Mouse (Mus musculus) hindbrain, embryonic 11.5 days (tissue): Measurements from ENCODE around the gene Fam76a. TPM values are rescaled to one million over a fixed set of nuclear protein-coding genes. Genes with fewer than 3 reads are reported as not detected.
A peak's percentile ranks its signal among the peaks of the same experiment; 100 is the strongest.

Experiments used
- ATAC-seq: fragments of 200-750 bp; cut with Nextera tagmentation; 2 replicates; pipeline ENCODE4 v1.8.0; 2017; ENCODE audit warnings: mild to moderate bottlenecking, moderate TSS enrichment, moderate library complexity; ENCODE audit not compliant: low FRiP score
- DNase-seq: peaks from one replicate; pipeline ENCODE4 v3.0.0-alpha.2; 2015; ENCODE audit warnings: low spot score
- H3K27ac ChIP-seq: fragments of 300-500 bp; sonication (generic); 2 replicates; pipeline ENCODE4 v1.5.1; 2014; ENCODE audit warnings: mild to moderate bottlenecking, low read depth, low read length
- H3K27me3 ChIP-seq: fragments of 300-500 bp; sonication (generic); 2 replicates; pipeline ENCODE4 v1.6.1; 2014; ENCODE audit warnings: mild to moderate bottlenecking, low read length, moderate library complexity, mixed read lengths; ENCODE audit not compliant: control insufficient read depth, insufficient read depth
- H3K36me3 ChIP-seq: fragments of 300-500 bp; sonication (generic); 2 replicates; pipeline ENCODE4 v1.6.1; 2014; ENCODE audit warnings: mild to moderate bottlenecking, low read length, moderate library complexity, mixed read lengths; ENCODE audit not compliant: control insufficient read depth, insufficient read depth
- H3K4me1 ChIP-seq: fragments of 300-500 bp; sonication (generic); replicated peaks from 2 replicates; pipeline ENCODE4 v1.6.1; 2014; ENCODE audit warnings: low read length, mixed read lengths; ENCODE audit not compliant: control insufficient read depth, insufficient read depth
- H3K4me2 ChIP-seq: fragments of 300-500 bp; sonication (generic); replicated peaks from 2 replicates; pipeline ENCODE4 v1.6.1; 2014; ENCODE audit warnings: mild to moderate bottlenecking, low read depth, low read length
- H3K4me3 ChIP-seq: fragments of 300-500 bp; sonication (generic); 2 replicates; pipeline ENCODE4 v1.5.1; 2014; ENCODE audit warnings: low read depth, low read length
- H3K9ac ChIP-seq: fragments of 300-500 bp; sonication (generic); 2 replicates; pipeline ENCODE4 v1.6.1; 2014; ENCODE audit warnings: low read depth, low read length
- H3K9me3 ChIP-seq: fragments of 300-500 bp; sonication (generic); 2 replicates; pipeline ENCODE4 v1.6.1; 2016; ENCODE audit warnings: low read length; ENCODE audit not compliant: control insufficient read depth
- WGBS: fragments of 180-500 bp; shearing (Covaris S2); extraction: QIAGEN DNeasy Blood & Tissue Kit; methylation state at CpG from one replicate; pipeline ENCODE4 v1.1.7; 2014; 5-methylcytosine and 5-hydroxymethylcytosine counted together
- polyA plus RNA-seq: library from polyadenylated mRNA; unstranded; fragments of >200 nt; fragmentation: Nextera tagmentation; extraction: Ambion mirVana; gene quantifications from 2 replicates; pipeline ENCODE4 v1.2.1, GENCODE M21; 2014

Gene Fam76a
- polyA plus RNA-seq, 1 experiment from 2014 or later = 31.9 TPM

DNA sequence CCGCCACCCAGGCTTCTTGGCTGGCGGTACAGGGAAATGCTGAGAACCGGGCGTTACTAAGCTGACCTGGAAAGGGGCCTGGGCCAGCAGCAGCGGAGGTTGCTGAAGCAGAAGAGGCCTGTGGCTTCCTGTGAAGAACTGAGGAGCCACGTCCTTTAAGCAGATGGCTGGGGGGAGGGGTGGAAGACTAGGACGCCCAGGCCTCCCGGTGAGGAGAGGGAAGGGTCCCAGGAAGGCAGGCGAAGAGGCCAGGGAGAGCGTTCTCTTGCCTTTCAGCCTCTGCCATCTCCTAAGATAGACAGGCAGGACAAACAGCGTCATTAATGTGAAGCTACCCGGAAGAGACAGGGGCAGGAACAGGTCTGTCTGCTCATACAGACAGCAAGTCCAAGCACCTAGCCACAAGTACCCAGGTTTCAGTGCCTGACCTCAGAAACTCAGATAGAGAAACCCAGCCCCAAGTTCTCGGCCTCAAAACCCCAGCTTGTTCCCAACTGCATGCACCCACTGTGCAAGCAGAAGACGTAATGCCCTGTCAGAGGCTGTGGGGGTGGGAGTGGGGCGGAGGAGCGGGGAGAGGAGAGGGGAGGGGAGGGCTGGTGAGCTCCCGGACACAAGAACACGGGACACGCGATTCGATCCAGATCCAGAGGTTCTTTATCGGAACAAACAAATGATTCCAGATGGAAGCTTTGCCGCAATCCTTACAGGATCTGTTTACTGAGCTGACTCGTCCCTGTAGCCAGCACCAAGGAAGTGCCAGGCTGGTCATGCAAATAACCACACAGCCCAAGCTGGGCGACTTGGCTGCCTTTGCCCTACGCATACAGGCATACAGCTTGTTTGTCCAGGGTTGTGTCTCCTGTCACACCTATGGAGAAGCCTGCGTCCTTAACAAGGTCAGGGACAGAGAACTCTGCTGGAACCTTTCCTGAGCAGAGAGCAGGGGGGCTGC, 24.0 kb upstream of the Fam76a start:
- peak overlapping the region; percentile 55 for H3K9ac ChIP-seq
- ATAC-seq (peak; percentile 71; the same call in 1 of the 2 replicates), DNase-seq (peak; percentile 73)
- no peaks in the 10 kb centered on the region for H3K27me3 ChIP-seq
- 0 out of 2 replicates have a peak overlapping the region, but pooled peaks have one; percentile 3 for H3K4me3 ChIP-seq
- peak overlapping the region; percentile 34 for H3K4me2 ChIP-seq
- no peaks in the 10 kb centered on the region for H3K36me3 ChIP-seq
- 15% methylated on average over 27 of the region's 27 CpGs for WGBS
- peaks cover 6% of the 10 kb centered on the region for H3K4me1 ChIP-seq
- no peaks in the 10 kb centered on the region for H3K9me3 ChIP-seq
- H3K27ac ChIP-seq = peak overlapping the region; percentile 17

DNA sequence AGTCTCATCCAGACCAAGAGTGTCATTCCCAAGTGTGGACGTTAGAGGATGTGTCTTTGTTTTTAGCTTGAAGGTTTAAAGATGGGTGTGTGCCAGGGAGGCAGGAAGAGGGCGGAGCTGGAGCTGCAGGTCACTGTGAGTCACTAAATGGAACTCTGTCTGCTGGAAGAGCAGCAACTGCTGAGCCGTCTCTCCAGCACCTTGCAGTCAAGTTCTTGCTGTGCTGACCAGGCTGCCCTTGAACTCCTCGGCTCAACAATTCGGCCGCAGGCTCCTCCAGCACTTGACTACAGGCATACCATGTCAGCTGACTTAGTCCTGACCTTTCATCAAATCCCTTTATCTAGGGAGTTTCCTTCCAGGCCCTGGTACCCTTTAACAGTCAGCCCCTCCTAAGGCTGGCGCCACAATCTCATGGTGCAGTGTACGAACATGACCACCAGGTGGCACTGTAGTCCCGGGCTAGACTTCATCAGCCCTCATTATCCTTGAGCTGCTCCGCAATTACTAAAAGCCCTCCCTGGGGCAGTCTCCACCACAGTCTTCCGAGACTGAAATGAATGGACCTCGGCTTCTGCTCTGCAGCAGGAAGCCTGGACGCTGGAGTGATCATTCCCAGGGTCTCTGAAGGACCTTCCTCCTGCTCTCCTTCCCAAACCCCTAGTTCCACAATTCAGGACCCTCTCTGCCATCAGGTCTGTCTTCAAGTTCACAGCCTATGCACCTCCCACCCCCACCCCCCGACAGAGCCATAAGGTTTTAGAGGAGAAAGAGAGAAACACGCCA, 23.1 kb upstream of the Fam76a start:
- Histone ChIP-seq H3K36me3 (no peaks in the 10 kb centered on the region), H3K9ac (peak overlapping the region; percentile 55), H3K27ac (peak overlapping the region; percentile 17), H3K4me2 (peak overlapping the region; percentile 34), H3K9me3 (no peaks in the 10 kb centered on the region), H3K4me1 (peaks cover 6% of the 10 kb centered on the region), H3K4me3 (0 out of 2 replicates have a peak overlapping the region, but pooled peaks have one; percentile 3), H3K27me3 (0 out of 2 replicates have a peak, but pooled peaks cover 2% of the 10 kb centered on the region)
- WGBS = 6% methylated on average over 15 of the region's 15 CpGs
- ATAC-seq = peak; percentile 79
- DNase-seq = peak; percentile 95

DNA sequence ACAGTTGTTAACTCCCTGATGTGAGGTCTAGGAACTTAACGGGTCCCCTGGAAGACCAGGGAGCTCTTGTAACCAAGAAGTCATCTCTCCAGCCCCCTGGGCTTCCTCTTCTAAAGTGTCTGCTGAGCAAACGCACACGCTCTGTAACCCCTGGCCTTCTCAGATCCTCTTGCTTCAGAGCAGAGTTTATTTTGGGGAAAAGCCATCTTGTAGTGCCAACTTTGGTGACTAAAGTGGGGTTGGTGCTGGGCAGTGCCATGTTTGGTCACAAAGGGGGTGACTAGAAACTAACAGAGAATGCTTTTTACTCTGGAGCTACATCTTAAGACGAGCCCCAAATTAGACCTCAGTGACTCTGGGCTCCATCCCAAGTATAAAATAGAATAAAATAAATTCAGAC, 22.4 kb upstream of the Fam76a start:
- 0 out of 2 replicates have a peak, but pooled peaks cover 4% of the 10 kb centered on the region for H3K27me3 ChIP-seq
- H3K4me2 ChIP-seq = no peak overlapping the region
- peaks cover 6% of the 10 kb centered on the region for H3K4me1 ChIP-seq
- 74% methylated on average over 4 of the region's 4 CpGs for WGBS
- H3K9me3 ChIP-seq = no peaks in the 10 kb centered on the region
- H3K9ac ChIP-seq = no peak overlapping the region
- no peak for ATAC-seq
- no peak overlapping the region for H3K4me3 ChIP-seq
- H3K36me3 ChIP-seq = no peaks in the 10 kb centered on the region
- no peak for DNase-seq
- H3K27ac ChIP-seq = no peak overlapping the region

DNA sequence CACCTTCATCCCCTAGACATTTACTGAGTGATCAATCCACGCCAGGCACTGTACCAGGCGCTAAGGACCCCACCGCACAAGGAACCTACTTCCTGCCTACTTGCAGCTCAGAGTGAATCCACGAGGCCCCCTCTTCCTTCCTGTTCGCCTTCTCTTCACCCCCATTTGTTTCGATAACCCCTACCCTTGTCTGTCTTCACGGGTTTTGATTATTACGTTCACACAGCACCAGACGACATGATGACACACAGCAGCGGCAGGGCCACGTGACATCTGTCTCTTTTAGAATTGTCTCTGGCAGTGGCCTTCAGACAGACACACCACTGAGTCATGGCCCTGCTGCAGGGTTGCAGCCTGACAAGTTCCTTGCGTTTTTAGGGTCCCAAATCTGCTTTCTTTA, 21.7 kb upstream of the Fam76a start:
- no peak for DNase-seq

DNA sequence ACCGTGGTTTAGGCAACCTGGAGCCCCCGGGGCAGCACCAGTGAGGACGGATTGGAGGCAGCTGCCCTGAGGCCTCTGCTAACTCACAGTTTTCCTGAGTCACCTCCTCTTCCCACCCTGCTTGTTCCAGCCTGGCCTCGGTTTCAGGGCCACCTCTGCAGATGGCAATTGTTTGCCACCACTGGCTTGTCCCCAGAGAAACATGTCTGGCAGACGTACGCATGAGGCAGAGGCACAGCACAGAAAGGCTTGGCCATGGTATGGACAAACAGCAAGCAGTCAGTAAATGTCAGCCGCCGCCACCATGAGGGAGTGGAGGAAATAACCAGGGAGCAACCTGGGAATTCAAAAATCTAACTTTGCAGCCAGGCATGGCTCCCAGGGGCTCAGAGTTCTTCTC, 20.7 kb upstream of the Fam76a start:
- Histone ChIP-seq H3K4me2 (no peak overlapping the region), H3K4me3 (no peak overlapping the region), H3K27me3 (0 out of 2 replicates have a peak, but pooled peaks cover 4% of the 10 kb centered on the region), H3K4me1 (peaks cover 9% of the 10 kb centered on the region), H3K9me3 (no peaks in the 10 kb centered on the region), H3K27ac (no peak overlapping the region), H3K36me3 (no peaks in the 10 kb centered on the region), H3K9ac (no peak overlapping the region)
- no peak for ATAC-seq
- 60% methylated on average over 8 of the region's 8 CpGs for WGBS
- no peak for DNase-seq

More for the DNA sequence above, 21.7 kb upstream of the Fam76a start:
- Histone ChIP-seq H3K36me3 (no peaks in the 10 kb centered on the region), H3K4me3 (no peak overlapping the region), H3K9ac (no peak overlapping the region), H3K9me3 (no peaks in the 10 kb centered on the region), H3K27ac (no peak overlapping the region), H3K4me1 (peaks cover 6% of the 10 kb centered on the region), H3K4me2 (no peak overlapping the region), H3K27me3 (0 out of 2 replicates have a peak, but pooled peaks cover 4% of the 10 kb centered on the region)
- 78% methylated on average over 12 of the region's 12 CpGs for WGBS
- no peak for ATAC-seq

DNA sequence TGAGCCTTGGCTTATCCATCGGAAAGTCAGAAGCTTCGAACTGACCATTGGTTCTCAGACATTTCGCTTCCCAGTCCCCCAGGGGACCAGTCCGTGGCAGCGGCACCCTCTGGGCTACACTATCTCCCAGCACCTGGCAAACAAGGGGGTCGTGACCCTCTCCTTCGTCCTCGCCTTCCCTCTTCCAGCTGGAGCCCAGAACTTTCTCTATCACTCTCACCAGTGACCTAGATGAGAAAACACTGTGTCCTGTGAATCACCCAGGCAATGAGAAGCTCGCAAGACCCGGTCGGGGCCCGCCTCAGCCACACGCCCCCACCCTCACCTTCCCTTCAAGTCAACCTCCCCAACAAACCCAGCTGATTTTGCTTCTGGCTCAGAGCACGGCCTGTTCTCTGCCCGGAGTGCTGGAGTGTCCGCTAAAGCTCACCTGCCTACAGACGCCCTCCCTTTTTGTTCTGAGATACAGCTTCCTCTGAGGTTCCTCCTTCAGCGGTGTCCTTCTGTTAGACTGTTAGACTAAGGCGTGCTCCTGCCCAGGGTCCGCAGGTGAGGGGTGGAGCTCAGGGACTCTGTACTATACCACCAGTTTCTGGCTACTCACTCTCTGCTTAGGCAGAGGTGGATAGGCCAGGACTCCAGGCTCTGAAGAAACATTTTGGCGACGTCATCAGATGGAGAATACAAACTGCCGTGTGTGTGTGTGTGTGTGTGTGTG, 18.8 kb upstream of the Fam76a start:
- Histone ChIP-seq H3K4me3 (no peak overlapping the region), H3K27ac (no peak overlapping the region), H3K36me3 (no peaks in the 10 kb centered on the region), H3K9me3 (no peaks in the 10 kb centered on the region), H3K27me3 (0 out of 2 replicates have a peak, but pooled peaks cover 4% of the 10 kb centered on the region), H3K9ac (no peak overlapping the region), H3K4me2 (no peak overlapping the region), H3K4me1 (peaks cover 5% of the 10 kb centered on the region)
- DNase-seq (no peak), ATAC-seq (no peak)
- 55% methylated on average over 23 of the region's 23 CpGs for WGBS

DNA sequence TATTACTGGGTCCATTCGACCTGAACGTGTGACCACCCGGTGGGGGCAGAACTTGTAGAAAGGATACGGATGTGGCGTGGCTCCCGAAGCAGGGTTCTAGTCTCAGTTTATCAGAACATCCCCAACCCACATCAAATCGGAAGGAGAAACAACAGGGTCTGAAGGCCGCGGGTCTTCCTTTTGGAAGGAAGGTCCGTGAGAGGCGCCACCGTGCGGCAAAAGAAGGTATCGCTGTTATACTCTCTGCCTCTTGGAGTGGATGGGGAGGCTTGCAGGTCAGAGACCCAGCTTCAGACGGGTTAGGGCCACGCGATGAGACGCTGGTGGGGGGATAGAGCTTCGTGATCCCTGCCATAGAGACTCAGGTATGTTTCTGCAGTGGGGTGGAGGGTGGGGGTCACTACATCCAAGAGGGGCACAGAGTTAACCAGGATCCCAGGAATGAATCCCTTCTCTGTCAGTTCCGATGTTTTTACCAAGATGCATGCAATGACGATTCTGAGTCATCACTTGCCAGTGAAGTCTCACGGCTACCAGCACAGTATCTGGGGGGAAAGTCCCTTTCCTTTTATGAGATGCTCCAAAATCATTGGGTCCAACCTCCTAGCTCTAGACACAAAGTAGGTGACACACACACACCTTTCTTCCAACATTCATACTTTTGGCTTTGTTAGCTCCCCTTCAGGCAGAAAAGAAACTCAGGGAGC, 17.2 kb upstream of the Fam76a start:
- Histone ChIP-seq H3K9me3 (no peaks in the 10 kb centered on the region), H3K36me3 (no peaks in the 10 kb centered on the region), H3K27me3 (0 out of 2 replicates have a peak, but pooled peaks cover 4% of the 10 kb centered on the region), H3K9ac (no peak overlapping the region), H3K4me2 (no peak overlapping the region), H3K27ac (no peak overlapping the region), H3K4me1 (0 out of 2 replicates have a peak, but pooled peaks cover 5% of the 10 kb centered on the region), H3K4me3 (no peak overlapping the region)
- DNase-seq = peak; percentile 91
- no peak for ATAC-seq
- WGBS = 22% methylated on average over 22 of the region's 22 CpGs
